Mouse (Mus musculus): ENCODE measurements at regions not wholly inside any gene's neighbourhood (a gene's known extent, or its start where the extent isn't known, plus 50 kb on each side); places are given as distances from the start of the nearest gene placed in this dataset.

- DNase-seq (ENCODE audit: low read depth, low spot score) = no peak
Observed at GRCm38 (mm10) chr7:63313096-63313495, 100.7 kb upstream of the Chrna7 start.

- DNase-seq (ENCODE audit: low read depth, low spot score) = peak; percentile 60
Observed at GRCm38 (mm10) chr7:63319594-63319993, 107.2 kb upstream of the Chrna7 start.

- no peak for DNase-seq (ENCODE audit: low read depth, low spot score)
Observed at GRCm38 (mm10) chr7:63321171-63321570, 108.8 kb upstream of the Chrna7 start.

GRCm38 (mm10) chr7:63321951-63322710, 109.8 kb upstream of the Chrna7 start:
- peak; percentile 59 for DNase-seq (ENCODE audit: low read depth, low spot score)

- peak; percentile 47 for DNase-seq (ENCODE audit: low read depth, low spot score)
Observed at GRCm38 (mm10) chr7:63335146-63335545, 109.4 kb upstream of the Otud7a start.

- DNase-seq (ENCODE audit: low read depth, low spot score) = no peak
Observed at GRCm38 (mm10) chr7:63336072-63336471, 108.5 kb upstream of the Otud7a start.

- DNase-seq (ENCODE audit: low read depth, low spot score) = no peak
Observed at GRCm38 (mm10) chr7:63341716-63342115, 102.8 kb upstream of the Otud7a start.

GRCm38 (mm10) chr7:63345671-63346392, 98.7 kb upstream of the Otud7a start:
- DNase-seq (ENCODE audit: low read depth, low spot score) = peak; percentile 52

GRCm38 (mm10) chr7:63346393-63346730, 98.2 kb upstream of the Otud7a start:
- DNase-seq (ENCODE audit: low read depth, low spot score) = no peak
